Mouse (Mus musculus): Measurements from ENCODE around the gene Hmcn1. TPM values are rescaled to one million over a fixed set of nuclear protein-coding genes. Genes with fewer than 3 reads are reported as not detected.

The Hmcn1 gene
- polyA plus RNA-seq, 1 experiment, result 6.3 TPM

DNA sequence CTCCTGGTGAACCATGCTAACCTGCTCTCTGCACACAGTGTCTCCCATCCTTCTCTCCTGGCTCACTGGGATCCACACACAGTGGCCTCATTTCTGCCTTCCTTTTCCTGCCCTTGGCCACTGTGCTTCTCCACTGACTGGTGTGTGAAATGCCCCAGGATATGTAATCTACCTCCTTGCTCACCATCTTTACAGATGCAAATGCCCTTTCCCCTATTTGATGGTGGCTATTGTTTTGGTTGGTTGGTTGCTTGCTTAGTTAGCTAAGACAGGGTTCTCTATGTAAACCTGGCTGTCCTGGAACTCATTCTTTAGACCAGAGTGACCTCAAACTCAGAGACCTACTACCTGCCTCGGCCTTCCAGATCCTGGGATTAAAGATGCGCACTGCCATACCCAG lies 187.8 kb downstream of the Hmcn1 start:
- H3K4me1 ChIP-seq (ENCODE audit: control insufficient read depth, insufficient read depth, low read length), result no peaks in the 10 kb centered on the region
- H3K27ac ChIP-seq (ENCODE audit: insufficient read depth, low read length), result no peak overlapping the region
- TF ChIP-seq CTCF (IDR thresholded peaks at IDR 0.05; ENCODE audit: extremely low read depth, insufficient read depth, low read length), result no peak
- no peak for TF ChIP-seq POLR2A (IDR thresholded peaks at IDR 0.05; ENCODE audit: extremely low read depth, insufficient read depth, low read length)
- no peak overlapping the region for H3K4me3 ChIP-seq (ENCODE audit: insufficient read depth, low read length)

DNA sequence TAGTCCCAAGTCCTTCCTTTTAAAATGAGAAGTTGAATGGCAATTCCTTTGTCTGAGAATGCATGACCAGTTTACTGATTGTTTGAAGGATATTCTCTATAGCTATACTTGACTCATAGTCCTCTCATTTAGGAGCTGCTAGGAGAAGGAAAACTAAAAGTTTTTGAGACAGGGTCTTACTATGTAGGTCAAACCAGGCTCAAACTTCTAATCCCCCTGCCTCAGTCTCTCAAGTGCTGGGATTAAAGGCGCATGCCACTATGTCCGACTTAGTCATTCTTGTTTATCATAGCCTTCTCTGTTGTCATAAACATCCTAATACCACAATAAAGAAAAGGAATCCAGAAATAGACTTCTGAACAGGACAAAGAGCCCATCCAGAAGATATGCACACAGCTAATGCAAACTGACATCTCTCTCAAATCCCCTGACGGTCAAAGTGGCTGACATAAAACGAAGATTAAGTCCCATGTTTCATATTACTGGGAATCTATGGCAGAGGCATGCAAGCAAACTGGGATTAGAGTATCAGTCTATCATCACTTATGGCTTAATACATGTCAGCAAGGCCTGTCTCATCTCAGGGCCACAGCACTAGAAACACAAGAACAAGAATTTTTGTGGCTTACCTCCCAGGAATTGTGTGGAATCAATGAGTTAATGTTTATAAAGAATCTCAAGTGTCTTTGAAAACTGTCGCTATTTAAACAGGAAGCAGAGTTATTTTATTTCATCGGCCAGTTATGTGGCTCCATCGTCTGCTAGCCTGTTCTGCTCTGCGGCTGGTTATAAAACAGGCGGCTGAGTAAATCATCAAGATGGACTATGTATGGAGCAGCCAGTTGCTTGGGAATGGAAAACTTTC lies 188.8 kb downstream of the Hmcn1 start:
- H3K27ac ChIP-seq (ENCODE audit: insufficient read depth, low read length), result no peak overlapping the region
- TF ChIP-seq CTCF (IDR thresholded peaks at IDR 0.05; ENCODE audit: extremely low read depth, insufficient read depth, low read length), result no peak
- no peak for TF ChIP-seq POLR2A (IDR thresholded peaks at IDR 0.05; ENCODE audit: extremely low read depth, insufficient read depth, low read length)
- no peak overlapping the region for H3K4me3 ChIP-seq (ENCODE audit: insufficient read depth, low read length)
- H3K4me1 ChIP-seq (ENCODE audit: control insufficient read depth, insufficient read depth, low read length), result no peaks in the 10 kb centered on the region

DNA sequence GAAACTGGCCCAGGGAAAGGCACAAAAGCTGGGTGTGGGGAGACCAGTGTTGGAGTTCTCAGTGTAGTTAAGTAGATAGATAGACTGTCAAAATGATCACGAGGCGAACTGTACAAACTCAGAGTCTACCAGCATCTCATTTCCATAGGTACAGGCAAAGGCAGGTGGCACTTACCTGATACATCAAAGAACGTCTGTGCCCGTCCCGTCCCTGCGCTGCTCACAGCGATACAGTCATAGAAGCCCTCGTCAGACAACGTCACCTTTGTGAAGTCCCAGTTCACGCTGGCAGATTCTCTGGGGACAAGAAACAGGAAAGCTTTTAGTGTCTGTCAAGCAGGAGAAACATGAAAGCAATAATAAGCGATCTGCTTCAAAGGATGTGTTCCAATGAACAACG lies 190.6 kb downstream of the Hmcn1 start:
- no peak overlapping the region for H3K27ac ChIP-seq (ENCODE audit: insufficient read depth, low read length)
- H3K4me3 ChIP-seq (ENCODE audit: insufficient read depth, low read length), result no peak overlapping the region
- TF ChIP-seq POLR2A (IDR thresholded peaks at IDR 0.05; ENCODE audit: extremely low read depth, insufficient read depth, low read length) (no peak), CTCF (IDR thresholded peaks at IDR 0.05; ENCODE audit: extremely low read depth, insufficient read depth, low read length) (no peak)
- no peaks in the 10 kb centered on the region for H3K4me1 ChIP-seq (ENCODE audit: control insufficient read depth, insufficient read depth, low read length)

DNA sequence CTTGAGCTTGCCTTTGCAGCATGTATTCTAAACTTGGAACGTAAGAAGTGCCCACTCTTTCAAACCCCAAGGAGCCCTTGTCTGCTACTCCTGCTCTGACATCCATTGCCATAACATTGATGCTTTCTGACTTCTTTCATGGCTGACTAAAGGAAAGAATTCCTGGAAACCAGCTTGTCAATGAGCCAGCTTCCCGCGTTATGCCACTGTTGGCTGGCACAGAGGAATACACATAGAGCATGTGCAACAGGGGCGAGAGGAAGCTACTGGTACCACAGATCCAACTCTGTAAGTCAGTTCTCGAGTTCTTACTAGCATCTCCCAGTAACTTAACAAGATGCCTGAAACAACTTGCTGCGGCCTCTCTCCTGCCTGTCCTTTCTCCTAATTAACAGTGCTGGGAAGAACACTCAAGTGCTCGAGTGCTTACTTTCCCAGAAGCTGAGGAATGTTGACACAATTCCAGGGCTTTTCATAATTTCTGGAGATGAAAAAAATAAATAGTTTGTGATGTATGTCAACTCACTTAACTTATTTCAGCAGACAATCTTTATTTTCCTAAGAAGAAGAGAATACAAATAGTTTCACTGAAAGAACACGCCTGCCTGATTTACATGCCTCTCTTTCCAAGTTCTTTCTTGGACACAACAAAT lies 192.5 kb downstream of the Hmcn1 start:
- no peaks in the 10 kb centered on the region for H3K4me1 ChIP-seq (ENCODE audit: control insufficient read depth, insufficient read depth, low read length)
- no peak for TF ChIP-seq POLR2A (IDR thresholded peaks at IDR 0.05; ENCODE audit: extremely low read depth, insufficient read depth, low read length)
- TF ChIP-seq CTCF (IDR thresholded peaks at IDR 0.05; ENCODE audit: extremely low read depth, insufficient read depth, low read length), result no peak

DNA sequence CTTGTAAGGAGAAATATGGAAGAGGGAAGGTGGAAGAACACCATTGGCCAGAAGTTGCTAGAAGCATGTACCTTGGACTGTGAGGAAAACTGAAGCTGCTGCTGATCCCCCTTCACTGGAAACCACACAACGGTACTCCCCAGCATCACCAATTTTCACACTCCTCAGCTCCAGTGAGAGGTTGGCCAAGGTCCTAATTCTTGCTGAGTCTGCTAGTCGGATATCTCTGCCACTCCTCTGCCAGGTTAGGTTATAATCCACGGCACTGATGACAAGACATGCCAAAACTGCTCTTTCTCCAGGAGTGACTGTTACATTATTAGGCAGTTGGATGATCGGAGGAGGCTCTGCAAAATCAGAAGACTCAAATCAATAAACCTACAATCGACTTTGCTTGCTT lies 194.6 kb downstream of the Hmcn1 start:
- H3K4me3 ChIP-seq (ENCODE audit: insufficient read depth, low read length), result no peak overlapping the region
- H3K4me1 ChIP-seq (ENCODE audit: control insufficient read depth, insufficient read depth, low read length), result no peaks in the 10 kb centered on the region
- H3K27ac ChIP-seq (ENCODE audit: insufficient read depth, low read length), result no peak overlapping the region
- TF ChIP-seq CTCF (IDR thresholded peaks at IDR 0.05; ENCODE audit: extremely low read depth, insufficient read depth, low read length) (no peak), POLR2A (IDR thresholded peaks at IDR 0.05; ENCODE audit: extremely low read depth, insufficient read depth, low read length) (no peak)

More for the DNA sequence above, 192.5 kb downstream of the Hmcn1 start:
- Histone ChIP-seq H3K27ac (ENCODE audit: insufficient read depth, low read length) (no peak overlapping the region), H3K4me3 (ENCODE audit: insufficient read depth, low read length) (no peak overlapping the region)

DNA sequence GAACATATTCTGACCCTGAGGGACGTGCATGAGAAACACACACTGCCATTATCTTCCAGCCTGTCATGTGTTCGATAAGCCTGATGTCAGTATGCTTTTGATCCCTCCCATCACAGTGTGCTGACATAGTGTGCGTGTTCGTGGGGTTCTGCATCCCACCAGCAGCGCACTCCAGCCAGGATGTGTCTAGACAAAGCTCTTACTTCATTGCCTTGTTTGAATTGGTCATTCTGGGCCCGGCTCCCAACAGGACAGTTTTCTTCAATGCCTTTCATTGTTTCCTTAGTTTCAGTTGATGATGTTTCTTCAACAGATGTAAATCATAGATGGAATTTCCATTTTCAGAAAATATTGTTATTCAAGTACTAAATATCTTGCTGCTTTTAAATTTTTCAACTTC lies 206.5 kb downstream of the Hmcn1 start:
- no peak overlapping the region for H3K27ac ChIP-seq (ENCODE audit: insufficient read depth, low read length)
- TF ChIP-seq CTCF (IDR thresholded peaks at IDR 0.05; ENCODE audit: extremely low read depth, insufficient read depth, low read length) (no peak), POLR2A (IDR thresholded peaks at IDR 0.05; ENCODE audit: extremely low read depth, insufficient read depth, low read length) (no peak)
- no peak overlapping the region for H3K4me3 ChIP-seq (ENCODE audit: insufficient read depth, low read length)
- no peaks in the 10 kb centered on the region for H3K4me1 ChIP-seq (ENCODE audit: control insufficient read depth, insufficient read depth, low read length)

DNA sequence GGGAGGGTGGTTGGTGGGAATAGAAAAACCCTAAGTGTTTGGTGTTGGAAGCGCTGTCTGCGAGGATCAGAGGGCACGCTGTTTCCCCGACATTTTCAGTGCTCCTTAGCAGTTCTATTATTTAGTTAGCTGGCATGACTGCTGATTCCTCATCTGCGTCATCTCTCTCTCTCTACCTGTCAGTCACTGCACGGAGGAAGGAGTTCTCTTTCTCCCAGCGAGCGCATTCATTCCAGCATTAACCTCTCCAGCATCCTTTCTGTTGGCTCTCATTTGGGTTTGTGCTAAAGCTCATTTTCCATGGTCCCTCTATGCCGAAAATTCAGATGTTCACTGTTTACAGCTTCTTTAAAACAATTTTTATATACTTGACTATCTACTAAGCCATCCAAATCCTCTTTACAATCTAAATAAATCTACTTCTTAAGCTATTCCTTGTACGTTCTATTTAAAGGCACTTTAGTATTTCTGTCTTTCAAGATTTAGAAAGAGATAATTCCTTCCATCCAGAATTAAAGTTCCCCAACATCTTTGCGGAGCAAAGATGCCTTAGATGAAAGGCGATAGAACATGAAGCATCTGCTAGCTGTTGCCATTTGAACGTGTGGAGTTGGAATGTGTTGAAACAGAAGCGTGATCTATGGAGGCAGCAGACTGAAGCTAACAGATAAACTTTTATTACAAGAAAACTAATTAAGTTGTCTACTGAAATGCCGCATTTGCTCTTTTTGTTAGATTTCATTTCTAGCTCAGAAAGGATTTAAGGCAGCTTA lies 210.0 kb downstream of the Hmcn1 start:
- no peak overlapping the region for H3K27ac ChIP-seq (ENCODE audit: insufficient read depth, low read length)
- no peaks in the 10 kb centered on the region for H3K4me1 ChIP-seq (ENCODE audit: control insufficient read depth, insufficient read depth, low read length)
- TF ChIP-seq CTCF (IDR thresholded peaks at IDR 0.05; ENCODE audit: extremely low read depth, insufficient read depth, low read length) (no peak), POLR2A (IDR thresholded peaks at IDR 0.05; ENCODE audit: extremely low read depth, insufficient read depth, low read length) (no peak)
- no peak overlapping the region for H3K4me3 ChIP-seq (ENCODE audit: insufficient read depth, low read length)

DNA sequence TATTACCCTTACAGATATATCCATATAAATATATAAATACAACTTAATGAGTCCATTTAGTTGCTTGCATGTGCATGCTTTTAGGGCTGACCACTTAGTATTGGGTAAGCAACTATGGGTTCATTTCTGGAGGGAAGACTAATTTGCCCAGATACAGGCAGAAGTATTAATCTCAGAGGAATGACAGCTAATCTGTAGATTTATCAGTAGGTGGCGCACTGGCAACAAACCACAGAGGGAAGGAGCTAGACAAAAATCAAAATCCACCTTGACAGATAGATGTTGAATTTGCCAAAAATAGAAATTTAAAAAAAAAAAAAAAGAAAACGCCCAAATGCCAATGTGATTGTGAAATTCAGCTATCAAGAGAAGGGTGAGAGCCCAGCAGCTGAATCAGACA lies 213.3 kb downstream of the Hmcn1 start:
- no peak overlapping the region for H3K4me3 ChIP-seq (ENCODE audit: insufficient read depth, low read length)
- H3K27ac ChIP-seq (ENCODE audit: insufficient read depth, low read length), result no peak overlapping the region
- TF ChIP-seq CTCF (IDR thresholded peaks at IDR 0.05; ENCODE audit: extremely low read depth, insufficient read depth, low read length), result peak; percentile 31; the same call in 1 of the 2 replicates
- no peak for TF ChIP-seq POLR2A (IDR thresholded peaks at IDR 0.05; ENCODE audit: extremely low read depth, insufficient read depth, low read length)
- no peaks in the 10 kb centered on the region for H3K4me1 ChIP-seq (ENCODE audit: control insufficient read depth, insufficient read depth, low read length)

DNA sequence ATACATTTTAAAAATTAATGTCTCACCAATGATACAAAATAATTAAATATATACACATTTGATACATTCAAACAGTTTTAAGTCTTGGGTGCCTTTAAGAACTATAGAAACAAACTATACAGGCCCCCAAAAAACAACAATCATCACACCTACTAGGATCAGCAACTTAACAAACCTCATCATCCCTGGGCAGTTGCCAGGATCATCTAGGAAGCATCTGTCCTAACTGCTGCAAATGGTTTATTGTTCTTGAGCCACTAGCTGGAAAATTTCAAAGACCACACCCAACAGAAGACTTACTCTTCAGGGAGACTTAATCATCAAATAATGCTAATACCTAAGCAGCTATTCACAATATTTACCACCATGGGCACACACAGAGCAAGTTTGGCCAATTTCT lies 216.5 kb downstream of the Hmcn1 start:
- no peaks in the 10 kb centered on the region for H3K4me1 ChIP-seq (ENCODE audit: control insufficient read depth, insufficient read depth, low read length)
- TF ChIP-seq POLR2A (IDR thresholded peaks at IDR 0.05; ENCODE audit: extremely low read depth, insufficient read depth, low read length), result no peak
- TF ChIP-seq CTCF (IDR thresholded peaks at IDR 0.05; ENCODE audit: extremely low read depth, insufficient read depth, low read length), result no peak
- H3K27ac ChIP-seq (ENCODE audit: insufficient read depth, low read length), result no peak overlapping the region
- H3K4me3 ChIP-seq (ENCODE audit: insufficient read depth, low read length), result no peak overlapping the region

All from cortical plate, adult 2 months (tissue).